29 mouse cellular contexts compared by ENCODE assay signal in genomic region chr12:52607411-52607810, GRCm38 (mm10).
DNase-seq lines count a peak whose midpoint lies in the region; ATAC-seq and TF ChIP-seq lines count a peak whose summit lies in the region.
"Had no signal": no experiment of that assay in that cellular context is flagged by ENCODE, and none has a peak within 500 bp of the region (broad histone marks: within the 10 kb centered on the region; RNA-seq: fewer than 3 reads in every experiment).

No protein-coding gene starts in this region.

- peak; percentile 44 for DNase-seq in lung, postnatal 0 days (ENCODE audit: low spot score)
- no peak for DNase-seq in lung, postnatal 4 days
- DNase-seq in CD4-positive helper T cell, adult 2 months (ENCODE audit: low read depth, low spot score): peak; percentile 43
- DNase-seq in R1 (ENCODE audit: low read depth, low spot score): peak; percentile 31
- DNase-seq in stomach, postnatal 0 days (ENCODE audit: low spot score): no peak
- DNase-seq in heart, adult 8-10 months (ENCODE audit: low spot score): no peak
- DNase-seq: adrenal gland, postnatal 25 days; cerebellum, adult 18-20 months; cerebellum, postnatal 14 days; gastrocnemius, postnatal 14 days; kidney, adult 8-10 months; kidney, postnatal 10 days; layer of hippocampus, adult 9-11 months; right cerebral cortex, postnatal 14 days; thymus, adult 2 months had no signal

- H3K27me3 ChIP-seq in lung, postnatal 0 days (replicated peaks; ENCODE audit: insufficient read depth, low read length): no peaks in the 10 kb centered on the region
- H3K27me3 ChIP-seq in stomach, postnatal 0 days (ENCODE audit: control insufficient read depth, insufficient read depth, low read length): no peaks in the 10 kb centered on the region
- H3K27me3 ChIP-seq: embryonic facial prominence, embryonic 15.5 days; heart, embryonic 15.5 days; intestine, embryonic 15.5 days; limb, embryonic 12.5 days; liver, embryonic 15.5 days; lung, embryonic 15.5 days; midbrain, embryonic 13.5 days; stomach, embryonic 15.5 days had no signal

- H3K9me3 ChIP-seq in lung, postnatal 0 days (ENCODE audit: low read length): no peaks in the 10 kb centered on the region
- H3K9me3 ChIP-seq in stomach, postnatal 0 days (ENCODE audit: control insufficient read depth, low read length): no peaks in the 10 kb centered on the region
- H3K9me3 ChIP-seq: embryonic facial prominence, embryonic 10.5 days; embryonic facial prominence, embryonic 15.5 days; heart, embryonic 10.5 days; heart, embryonic 15.5 days; intestine, embryonic 15.5 days; limb, embryonic 12.5 days; liver, embryonic 15.5 days; lung, embryonic 15.5 days; midbrain, embryonic 13.5 days; stomach, embryonic 15.5 days had no signal

- H3K4me2 ChIP-seq in lung, postnatal 0 days (replicated peaks; ENCODE audit: low read depth, low read length): no peak overlapping the region
- no peak overlapping the region for H3K4me2 ChIP-seq in stomach, postnatal 0 days (replicated peaks; ENCODE audit: low read depth)
- H3K4me2 ChIP-seq: embryonic facial prominence, embryonic 15.5 days; heart, embryonic 15.5 days; intestine, embryonic 15.5 days; limb, embryonic 12.5 days; liver, embryonic 15.5 days; lung, embryonic 15.5 days; midbrain, embryonic 13.5 days; stomach, embryonic 15.5 days had no signal

- no peak overlapping the region for H3K27ac ChIP-seq in lung, postnatal 0 days (ENCODE audit: low read length)
- H3K27ac ChIP-seq in stomach, postnatal 0 days (replicated peaks): no peak overlapping the region
- H3K27ac ChIP-seq: embryonic facial prominence, embryonic 10.5 days; embryonic facial prominence, embryonic 15.5 days; heart, embryonic 10.5 days; heart, embryonic 15.5 days; intestine, embryonic 15.5 days; limb, embryonic 12.5 days; liver, embryonic 15.5 days; lung, embryonic 15.5 days; macrophage; midbrain, embryonic 13.5 days; stomach, embryonic 15.5 days had no signal

- no peak overlapping the region for H3K4me3 ChIP-seq in lung, postnatal 0 days (ENCODE audit: low read depth, low read length)
- H3K4me3 ChIP-seq in stomach, postnatal 0 days (ENCODE audit: low read depth, low read length): no peak overlapping the region
- H3K4me3 ChIP-seq: embryonic facial prominence, embryonic 10.5 days; embryonic facial prominence, embryonic 15.5 days; heart, embryonic 10.5 days; heart, embryonic 15.5 days; intestine, embryonic 15.5 days; limb, embryonic 12.5 days; liver, embryonic 15.5 days; lung, embryonic 15.5 days; midbrain, embryonic 13.5 days; stomach, embryonic 15.5 days had no signal

- no peak overlapping the region for H3K9ac ChIP-seq in lung, postnatal 0 days (replicated peaks; ENCODE audit: low read depth)
- no peak overlapping the region for H3K9ac ChIP-seq in stomach, postnatal 0 days (ENCODE audit: low read length)
- H3K9ac ChIP-seq: embryonic facial prominence, embryonic 15.5 days; heart, embryonic 15.5 days; intestine, embryonic 15.5 days; limb, embryonic 12.5 days; liver, embryonic 15.5 days; lung, embryonic 15.5 days; midbrain, embryonic 13.5 days; stomach, embryonic 15.5 days had no signal

- no peak for TF ChIP-seq CTCF in lung, postnatal 0 days (IDR thresholded peaks at IDR 0.05)
- no peak for TF ChIP-seq CTCF in stomach, postnatal 0 days (IDR thresholded peaks at IDR 0.05; ENCODE audit: low read depth)

- H3K36me3 ChIP-seq in lung, postnatal 0 days (ENCODE audit: insufficient read depth, low read length): no peaks in the 10 kb centered on the region
- H3K36me3 ChIP-seq in stomach, postnatal 0 days (ENCODE audit: control insufficient read depth, insufficient read depth, low read length): no peaks in the 10 kb centered on the region
- H3K36me3 ChIP-seq: embryonic facial prominence, embryonic 10.5 days; embryonic facial prominence, embryonic 15.5 days; heart, embryonic 10.5 days; heart, embryonic 15.5 days; intestine, embryonic 15.5 days; limb, embryonic 12.5 days; liver, embryonic 15.5 days; lung, embryonic 15.5 days; midbrain, embryonic 13.5 days; stomach, embryonic 15.5 days had no signal

- WGBS in lung, postnatal 0 days: 50% methylated on average over 4 of the region's 4 CpGs
- 33% methylated on average over 4 of the region's 4 CpGs for WGBS in stomach, postnatal 0 days

- TF ChIP-seq EP300 in lung, postnatal 0 days (IDR thresholded peaks at IDR 0.05): 0 out of 2 replicates have a peak, but pooled peaks have one; percentile 8
- peak; percentile 46 for TF ChIP-seq EP300 in stomach, postnatal 0 days (optimal IDR thresholded peaks at IDR 0.05)

- H3K4me1 ChIP-seq in lung, postnatal 0 days (ENCODE audit: insufficient read depth, low read depth, low read length): 0 out of 2 replicates have a peak, but pooled peaks cover 2% of the 10 kb centered on the region
- H3K4me1 ChIP-seq in stomach, postnatal 0 days (replicated peaks; ENCODE audit: control insufficient read depth, insufficient read depth): no peaks in the 10 kb centered on the region
- H3K4me1 ChIP-seq: heart, embryonic 10.5 days; stomach, embryonic 15.5 days had no signal

- ATAC-seq in lung, postnatal 0 days: no peak
- ATAC-seq in stomach, postnatal 0 days (ENCODE audit: low FRiP score, low TSS enrichment): no peak
- ATAC-seq in activated CD4-positive, CD25-positive, alpha-beta regulatory T cell, adult 4 months: no peak
- ATAC-seq: forebrain, embryonic 14.5 days; hindbrain, embryonic 16.5 days; intestine, embryonic 15.5 days; midbrain, embryonic 13.5 days had no signal

Comparison
In these comparisons a context has a peak if more than half of its experiments do, and no peak if none do; other contexts are left out.
1. DNase-seq: peak in lung, postnatal 0 days (single experiment), CD4-positive helper T cell, adult 2 months (single experiment) and R1 (single experiment); none in lung, postnatal 4 days (0 of 2), stomach, postnatal 0 days (single experiment) and heart, adult 8-10 months (single experiment).